ENCODE assay signal across 31 mouse cellular contexts in the genomic region with DNA sequence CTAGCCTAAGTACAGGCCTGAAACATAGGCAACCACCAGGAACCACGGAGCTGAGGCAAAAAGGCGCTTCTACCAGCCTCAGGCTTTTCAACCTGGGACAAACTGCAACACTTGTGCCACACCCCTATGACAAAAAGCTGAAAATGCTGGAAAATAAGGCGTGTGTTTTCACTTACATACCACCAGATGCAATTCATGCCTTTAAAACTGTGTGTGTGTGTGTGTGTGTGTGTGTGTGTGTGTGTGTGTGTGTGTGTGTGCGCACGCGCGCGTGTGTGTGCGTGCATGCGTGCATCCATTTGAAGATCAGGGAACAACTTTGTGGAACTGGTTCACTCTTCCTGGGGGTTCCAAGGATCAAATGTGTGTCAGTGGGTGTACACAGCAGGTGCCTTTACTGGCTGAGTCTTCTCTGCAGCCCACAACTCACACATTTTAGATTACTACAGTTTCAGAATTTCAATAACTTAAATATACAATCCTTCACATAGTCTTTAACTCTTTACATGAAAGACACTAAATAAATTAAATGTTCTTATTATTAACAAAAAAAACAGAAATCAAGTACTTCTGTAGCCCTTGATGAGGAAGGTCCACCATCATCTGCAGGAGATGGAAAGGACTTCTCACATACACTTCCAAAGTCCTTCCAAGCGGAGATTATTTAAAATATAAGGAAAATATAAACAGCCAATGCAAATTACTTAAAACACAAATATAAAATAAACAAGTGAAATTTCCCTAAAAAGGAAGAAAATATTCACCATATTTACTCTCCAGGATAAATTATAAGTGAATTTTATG.
"Had no signal": no experiment of that assay in that cellular context is flagged by ENCODE, and none has a peak within 500 bp of the region (broad histone marks: within the 10 kb centered on the region; RNA-seq: fewer than 3 reads in every experiment).

No protein-coding gene starts in this region.

- H3K4me3 ChIP-seq: heart, embryonic 13.5 days; heart, embryonic 15.5 days; hindbrain, embryonic 10.5 days; hindbrain, embryonic 12.5 days; hindbrain, embryonic 13.5 days; hindbrain, embryonic 15.5 days; intestine, embryonic 15.5 days; kidney, embryonic 15.5 days; layer of hippocampus, adult 2 months; left cerebral cortex, adult 2 months had no signal

- H3K9me3 ChIP-seq: heart, embryonic 13.5 days; heart, embryonic 15.5 days; hindbrain, embryonic 10.5 days; hindbrain, embryonic 12.5 days; hindbrain, embryonic 13.5 days; hindbrain, embryonic 15.5 days; intestine, embryonic 15.5 days; kidney, embryonic 15.5 days had no signal

- DNase-seq: heart, postnatal 10 days; heart, postnatal 14 days; heart, postnatal 36 days; heart, postnatal 4 days; kidney, adult 11 months; kidney, adult 18-20 months; kidney, adult 2 months; kidney, adult 8-10 months; kidney, adult 9 months; kidney, postnatal 14 days; kidney, postnatal 25 days; kidney, postnatal 36 days; kidney, postnatal 4 days; layer of hippocampus, adult 9-11 months; layer of hippocampus, postnatal 36 days had no signal

- ATAC-seq: hindbrain, embryonic 16.5 days; hindbrain, postnatal 0 days; inflammation-experienced regulatory T-cells, adult 6 months; intestine, embryonic 15.5 days; intestine, postnatal 0 days had no signal

- H3K27ac ChIP-seq: heart, embryonic 13.5 days; heart, embryonic 15.5 days; hindbrain, embryonic 10.5 days; hindbrain, embryonic 12.5 days; hindbrain, embryonic 13.5 days; hindbrain, embryonic 14.5 days; hindbrain, embryonic 15.5 days; hindbrain, postnatal 0 days; intestine, embryonic 15.5 days; kidney, embryonic 15.5 days; kidney, postnatal 0 days; layer of hippocampus, adult 2 months; left cerebral cortex, adult 2 months had no signal

- H3K27me3 ChIP-seq: heart, embryonic 13.5 days; heart, embryonic 15.5 days; hindbrain, embryonic 12.5 days; hindbrain, embryonic 13.5 days; hindbrain, embryonic 15.5 days; intestine, embryonic 15.5 days; kidney, embryonic 15.5 days had no signal

- H3K4me1 ChIP-seq: heart, embryonic 13.5 days; heart, embryonic 15.5 days; hindbrain, embryonic 10.5 days; hindbrain, embryonic 12.5 days; hindbrain, embryonic 13.5 days; hindbrain, embryonic 15.5 days; intestine, embryonic 15.5 days; kidney, embryonic 15.5 days had no signal

- H3K9ac ChIP-seq: heart, embryonic 13.5 days; heart, embryonic 15.5 days; hindbrain, embryonic 12.5 days; hindbrain, embryonic 13.5 days; hindbrain, embryonic 14.5 days; hindbrain, embryonic 15.5 days; intestine, embryonic 15.5 days; kidney, embryonic 15.5 days had no signal

- H3K4me2 ChIP-seq: heart, embryonic 13.5 days; heart, embryonic 15.5 days; hindbrain, embryonic 12.5 days; hindbrain, embryonic 13.5 days; hindbrain, embryonic 14.5 days; hindbrain, embryonic 15.5 days; intestine, embryonic 15.5 days; kidney, embryonic 15.5 days had no signal
